Comparison of ENCODE assay signal across 8 mouse cellular contexts in genomic region chr11:69395634-69396373, GRCm38 (mm10). TPM values are rescaled to one million over a fixed set of nuclear protein-coding genes. Genes with fewer than 3 reads are reported as not detected.
DNase-seq lines count a peak whose midpoint lies in the region; ATAC-seq lines count a peak whose summit lies in the region.

No protein-coding gene starts in this region.

- H3K4me2 ChIP-seq in heart, embryonic 14.5 days (ENCODE audit: low read length) = peak overlapping the region; percentile 73
- peak overlapping the region; percentile 91 for H3K4me2 ChIP-seq in liver, embryonic 13.5 days
- H3K4me2 ChIP-seq in stomach, embryonic 16.5 days (ENCODE audit: low read depth, low read length) = peak overlapping the region; percentile 73

- DNase-seq in CD4-positive helper T cell, adult 2 months (ENCODE audit: low read depth, low spot score) = peak; percentile 99
- peak; percentile 99 for DNase-seq in brain, embryonic 18.5 days (ENCODE audit: low read depth, low spot score)
- DNase-seq in fat pad, adult 2 months (ENCODE audit: extremely low read depth, low read depth, low spot score) = peak; percentile 95
- peak; percentile 98 for DNase-seq in kidney, postnatal 14 days
- DNase-seq in liver, embryonic 13.5 days = peak; percentile 95
- DNase-seq in neural tube, embryonic 10.5 days (ENCODE audit: extremely low spot score, low spot score) = peak; percentile 96

- peak; percentile 76 for ATAC-seq in heart, embryonic 14.5 days (ENCODE audit: insufficient number of reproducible peaks, insufficient read depth, low FRiP score, low read depth)
- peak; percentile 88 for ATAC-seq in liver, embryonic 13.5 days (ENCODE audit: low read depth)
- peak; percentile 89 for ATAC-seq in stomach, embryonic 16.5 days (ENCODE audit: insufficient read depth, low FRiP score)

- peaks cover 18% of the 10 kb centered on the region for H3K36me3 ChIP-seq in heart, embryonic 14.5 days (ENCODE audit: control insufficient read depth, insufficient read depth, low read length)
- H3K36me3 ChIP-seq in liver, embryonic 13.5 days = peaks cover 16% of the 10 kb centered on the region
- peaks cover 10% of the 10 kb centered on the region; the same call in 1 of the 2 replicates for H3K36me3 ChIP-seq in stomach, embryonic 16.5 days (ENCODE audit: control insufficient read depth, insufficient read depth, low read length)

- H3K9ac ChIP-seq in heart, embryonic 14.5 days (ENCODE audit: low read length) = peak overlapping the region; percentile 83
- peak overlapping the region; percentile 87 for H3K9ac ChIP-seq in liver, embryonic 13.5 days
- H3K9ac ChIP-seq in stomach, embryonic 16.5 days (ENCODE audit: low read length) = peak overlapping the region; percentile 97

- no peaks in the 10 kb centered on the region for H3K27me3 ChIP-seq in heart, embryonic 14.5 days (ENCODE audit: control insufficient read depth, insufficient read depth, low read length)
- no peaks in the 10 kb centered on the region; the same call in 1 of the 2 replicates for H3K27me3 ChIP-seq in liver, embryonic 13.5 days
- H3K27me3 ChIP-seq in stomach, embryonic 16.5 days (ENCODE audit: control insufficient read depth, insufficient read depth, low read length) = no peaks in the 10 kb centered on the region

- peak overlapping the region; percentile 59 to 83 for H3K4me3 ChIP-seq in heart, embryonic 14.5 days (ENCODE audit: control insufficient read depth in 1 of 2, insufficient read depth in 1 of 2, low read depth in 1 of 2, low read length in 2 of 2)
- H3K4me3 ChIP-seq in liver, embryonic 13.5 days (replicated peaks) = peak overlapping the region; percentile 74
- H3K4me3 ChIP-seq in stomach, embryonic 16.5 days (replicated peaks; ENCODE audit: low read length) = peak overlapping the region; percentile 73

- H3K9me3 ChIP-seq in heart, embryonic 14.5 days (ENCODE audit: control insufficient read depth, low read length) = no peaks in the 10 kb centered on the region
- no peaks in the 10 kb centered on the region for H3K9me3 ChIP-seq in liver, embryonic 13.5 days (replicated peaks)
- no peaks in the 10 kb centered on the region for H3K9me3 ChIP-seq in stomach, embryonic 16.5 days (replicated peaks; ENCODE audit: control insufficient read depth, low read length)

- under 1% methylated on average over 47 of the region's 48 CpGs for WGBS in heart, embryonic 14.5 days
- under 1% methylated on average over 48 of the region's 48 CpGs for WGBS in liver, embryonic 13.5 days (ENCODE audit: insufficient replicate concordance)
- under 1% methylated on average over 48 of the region's 48 CpGs for WGBS in stomach, embryonic 16.5 days

- H3K27ac ChIP-seq in heart, embryonic 14.5 days (replicated peaks in 1 of 2; ENCODE audit: control insufficient read depth in 1 of 2, insufficient read depth in 1 of 2, low read depth in 2 of 2, low read length in 2 of 2) = peak overlapping the region; percentile 95 to 97
- peak overlapping the region; percentile 94 for H3K27ac ChIP-seq in liver, embryonic 13.5 days
- peak overlapping the region; percentile 97 for H3K27ac ChIP-seq in stomach, embryonic 16.5 days (ENCODE audit: low read length)

- peaks cover 17 to 21% of the 10 kb centered on the region in 2 experiments for H3K4me1 ChIP-seq in heart, embryonic 14.5 days (ENCODE audit: control insufficient read depth in 2 of 2, insufficient read depth in 2 of 2, low read length in 2 of 2)
- peaks cover 43% of the 10 kb centered on the region for H3K4me1 ChIP-seq in liver, embryonic 13.5 days (replicated peaks)
- peaks cover 25% of the 10 kb centered on the region for H3K4me1 ChIP-seq in stomach, embryonic 16.5 days (ENCODE audit: control insufficient read depth, insufficient read depth, low read length)

RNA-seq across cellular contexts. Expression of gene Cyb5d1, which starts 0.4 kb away (rescaled TPM):
- 19.9 and 22.1 TPM in 2 replicates for polyA plus RNA-seq in heart, embryonic 14.5 days (2014; fragmentation: Nextera tagmentation; extraction: Ambion mirVana)
- polyA plus RNA-seq in liver, embryonic 13.5 days (2015; fragmentation: Nextera tagmentation; extraction: Ambion mirVana) = 10.3 and 13.0 TPM in 2 replicates
- polyA plus RNA-seq in stomach, embryonic 16.5 days (2015; fragmentation: Nextera tagmentation; extraction: Ambion mirVana) = 29.4 TPM in 2 replicates

RNA-seq across cellular contexts. Expression of gene Naa38, which starts 0.5 kb away (rescaled TPM):
- 158 and 174 TPM in 2 replicates for polyA plus RNA-seq in heart, embryonic 14.5 days (2014; fragmentation: Nextera tagmentation; extraction: Ambion mirVana)
- polyA plus RNA-seq in liver, embryonic 13.5 days (2015; fragmentation: Nextera tagmentation; extraction: Ambion mirVana) = 102 and 105 TPM in 2 replicates
- 144 and 148 TPM in 2 replicates for polyA plus RNA-seq in stomach, embryonic 16.5 days (2015; fragmentation: Nextera tagmentation; extraction: Ambion mirVana)

RNA-seq across cellular contexts. Expression of gene Tmem88, which starts 2.2 kb away (rescaled TPM):
- polyA plus RNA-seq in heart, embryonic 14.5 days (2014; fragmentation: Nextera tagmentation; extraction: Ambion mirVana) = 43.1 and 46.7 TPM in 2 replicates
- 8.9 and 9.5 TPM in 2 replicates for polyA plus RNA-seq in liver, embryonic 13.5 days (2015; fragmentation: Nextera tagmentation; extraction: Ambion mirVana)
- 26.4 and 28.7 TPM in 2 replicates for polyA plus RNA-seq in stomach, embryonic 16.5 days (2015; fragmentation: Nextera tagmentation; extraction: Ambion mirVana)

RNA-seq across cellular contexts. Expression of gene Kdm6b, which starts 17.7 kb away (rescaled TPM):
- 18.0 and 22.0 TPM in 2 replicates for polyA plus RNA-seq in heart, embryonic 14.5 days (2014; fragmentation: Nextera tagmentation; extraction: Ambion mirVana)
- polyA plus RNA-seq in liver, embryonic 13.5 days (2015; fragmentation: Nextera tagmentation; extraction: Ambion mirVana) = 4.8 and 5.1 TPM in 2 replicates
- 21.2 and 21.4 TPM in 2 replicates for polyA plus RNA-seq in stomach, embryonic 16.5 days (2015; fragmentation: Nextera tagmentation; extraction: Ambion mirVana)

RNA-seq across cellular contexts. Expression of gene Chd3, which starts 26.6 kb away (rescaled TPM):
- 16.5 TPM in 2 replicates for polyA plus RNA-seq in heart, embryonic 14.5 days (2014; fragmentation: Nextera tagmentation; extraction: Ambion mirVana)
- 2.6 and 4.4 TPM in 2 replicates for polyA plus RNA-seq in liver, embryonic 13.5 days (2015; fragmentation: Nextera tagmentation; extraction: Ambion mirVana)
- polyA plus RNA-seq in stomach, embryonic 16.5 days (2015; fragmentation: Nextera tagmentation; extraction: Ambion mirVana) = 48.5 and 55.4 TPM in 2 replicates

Comparison
In these comparisons a context has a peak if more than half of its experiments do, and no peak if none do; other contexts are left out.
1. Peak in every context shown above with its lines: DNase-seq, ATAC-seq, H3K4me3 ChIP-seq and H3K27ac ChIP-seq.